Mouse (Mus musculus): ENCODE results near the gene Tdpoz5. TPM values are rescaled to one million over a fixed set of nuclear protein-coding genes. Genes with fewer than 3 reads are reported as not detected.

Tdpoz5 gene
- polyA plus RNA-seq (2015; fragmentation: Nextera tagmentation; extraction: Ambion mirVana), result not detected in 2 replicates

DNA sequence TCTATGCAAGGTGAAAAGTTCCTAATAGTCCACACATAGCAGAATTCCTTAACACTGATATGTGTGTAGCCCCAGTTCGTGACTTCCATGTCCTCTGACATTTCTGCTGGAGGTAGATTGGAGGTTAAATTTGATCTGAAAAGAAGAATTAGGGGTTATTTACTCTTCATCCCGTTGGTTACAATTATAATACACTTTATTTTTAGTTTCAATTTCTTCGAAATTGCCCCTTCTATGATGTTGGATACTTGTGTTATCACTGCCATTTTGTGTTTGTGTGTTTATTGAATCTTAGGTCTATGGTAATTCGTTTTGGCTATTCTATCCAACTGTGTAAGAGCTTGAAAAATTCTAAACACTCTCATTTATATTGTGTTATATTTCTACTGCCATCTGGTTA is at the start of gene Tdpoz5:
Gene Tdpoz5, minus strand, starts transcription at position 101 of the 400 bp plus-strand sequence.

GRCm38 (mm10) chr3:93943443-93943842 is 17.7 kb downstream of the Tdpoz5 start, which contains the start of gene Gm9117:
TSS of gene Gm9117 (minus strand) at chr3:93943543.

Other genes with a start within 250 kb of the Tdpoz5 start
- gene Gm5773, start 188.3 kb downstream of the Tdpoz5 start, polyA plus RNA-seq (2015; fragmentation: Nextera tagmentation; extraction: Ambion mirVana), result not detected in 2 replicates
- gene Tdpoz4, start 164.9 kb downstream of the Tdpoz5 start, polyA plus RNA-seq (2015; fragmentation: Nextera tagmentation; extraction: Ambion mirVana), result not detected in 2 replicates
- not detected in 2 replicates for gene Tdpoz3, start 135.3 kb downstream of the Tdpoz5 start, polyA plus RNA-seq (2015; fragmentation: Nextera tagmentation; extraction: Ambion mirVana)
- gene Gm9117, start 17.8 kb downstream of the Tdpoz5 start, polyA plus RNA-seq (2015; fragmentation: Nextera tagmentation; extraction: Ambion mirVana), result not detected in 2 replicates
- gene Gm9125, start 93.6 kb upstream of the Tdpoz5 start, polyA plus RNA-seq (2015; fragmentation: Nextera tagmentation; extraction: Ambion mirVana), result not detected in 2 replicates
- not detected in 2 replicates for gene Gm10697, start 111.3 kb upstream of the Tdpoz5 start, polyA plus RNA-seq (2015; fragmentation: Nextera tagmentation; extraction: Ambion mirVana)
- gene Gm10696, start 216.9 kb upstream of the Tdpoz5 start, polyA plus RNA-seq (2015; fragmentation: Nextera tagmentation; extraction: Ambion mirVana), result not detected in 2 replicates
- not detected in 2 replicates for gene Gm5286, start 235.4 kb upstream of the Tdpoz5 start, polyA plus RNA-seq (2015; fragmentation: Nextera tagmentation; extraction: Ambion mirVana)